Comparison of ENCODE assay signal across 15 mouse cellular contexts in the genomic region with DNA sequence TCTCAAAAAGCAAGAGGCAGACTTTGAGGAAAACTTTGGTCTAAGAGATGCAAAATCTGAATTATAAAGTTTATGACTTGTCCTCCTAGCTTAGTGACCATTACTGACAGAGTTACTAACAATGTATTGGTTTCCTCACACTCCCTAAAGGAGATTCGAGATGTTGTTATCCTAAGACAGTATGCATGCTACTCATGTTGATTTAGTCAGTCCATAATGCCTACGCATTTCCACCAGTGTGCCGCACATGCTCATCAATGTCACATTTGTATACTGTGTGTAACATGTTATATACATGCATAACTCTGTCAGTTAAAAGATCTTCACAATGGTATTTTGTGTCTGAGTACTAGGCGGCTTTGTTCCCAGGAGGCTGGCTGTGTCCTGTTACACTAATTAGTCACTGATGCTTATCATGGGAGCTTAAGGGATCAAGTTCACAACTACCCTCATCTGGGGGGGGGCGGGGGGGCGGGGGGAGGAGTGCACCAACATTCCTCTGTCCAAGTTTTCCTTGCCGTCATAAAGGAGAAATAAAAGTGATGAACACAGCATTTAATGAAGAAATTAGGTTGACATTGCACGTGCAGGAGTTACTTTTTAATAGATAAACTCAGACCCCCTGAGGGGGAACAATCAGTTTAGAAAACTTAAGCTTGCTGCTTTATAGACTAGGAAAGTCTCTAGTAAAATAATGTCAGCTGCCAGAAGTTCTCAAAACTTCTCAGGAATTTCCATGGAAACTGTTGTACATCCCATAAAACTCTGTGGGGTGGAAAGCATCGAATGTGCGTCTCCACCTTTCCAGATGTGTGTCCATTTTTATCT.
"Had no signal": no experiment of that assay in that cellular context is flagged by ENCODE, and none has a peak within 500 bp of the region (broad histone marks: within the 10 kb centered on the region; RNA-seq: fewer than 3 reads in every experiment).

No protein-coding gene starts in this region.

- H3K4me1 ChIP-seq: liver, embryonic 12.5 days; megakaryocyte, embryonic 14.5 days; midbrain, embryonic 12.5 days; neural tube, embryonic 13.5 days had no signal

- H3K27me3 ChIP-seq: limb, embryonic 15.5 days; liver, embryonic 12.5 days; megakaryocyte, embryonic 14.5 days; midbrain, embryonic 12.5 days; neural tube, embryonic 13.5 days had no signal

- H3K27ac ChIP-seq: layer of hippocampus, adult 2 months; limb, embryonic 15.5 days; liver, embryonic 12.5 days; macrophage; midbrain, embryonic 12.5 days; neural tube, embryonic 13.5 days; stomach, postnatal 0 days had no signal

- H3K4me2 ChIP-seq: limb, embryonic 15.5 days; liver, embryonic 12.5 days; lung, embryonic 14.5 days; midbrain, embryonic 12.5 days; neural tube, embryonic 13.5 days had no signal

- ATAC-seq: liver, embryonic 12.5 days; midbrain, embryonic 16.5 days had no signal

- DNase-seq: kidney, adult 18-20 months; kidney, postnatal 36 days; lung, embryonic 14.5 days; lung, postnatal 14 days; right cerebral cortex, adult 18-20 months; right cerebral cortex, postnatal 25 days had no signal

- H3K36me3 ChIP-seq: limb, embryonic 15.5 days; liver, embryonic 12.5 days; midbrain, embryonic 12.5 days; neural tube, embryonic 13.5 days had no signal

- H3K4me3 ChIP-seq: layer of hippocampus, adult 2 months; limb, embryonic 15.5 days; liver, embryonic 12.5 days; megakaryocyte, embryonic 14.5 days; midbrain, embryonic 12.5 days; neural tube, embryonic 13.5 days had no signal

- H3K9ac ChIP-seq: limb, embryonic 15.5 days; liver, embryonic 12.5 days; lung, embryonic 14.5 days; midbrain, embryonic 12.5 days; neural tube, embryonic 13.5 days had no signal

- H3K9me3 ChIP-seq: limb, embryonic 15.5 days; liver, embryonic 12.5 days; megakaryocyte, embryonic 14.5 days; midbrain, embryonic 12.5 days; neural tube, embryonic 13.5 days had no signal
